Mouse (Mus musculus) cerebellum, postnatal 14 days (tissue): Measurements from ENCODE around the gene Kansl1.

Source experiments
- DNase-seq, 2 experiments: peaks; one replicate each; pipeline ENCODE4 v3.0.0; 2021; ENCODE audit warnings: mixed read lengths in 2 of 2

Gene Kansl1

DNA sequence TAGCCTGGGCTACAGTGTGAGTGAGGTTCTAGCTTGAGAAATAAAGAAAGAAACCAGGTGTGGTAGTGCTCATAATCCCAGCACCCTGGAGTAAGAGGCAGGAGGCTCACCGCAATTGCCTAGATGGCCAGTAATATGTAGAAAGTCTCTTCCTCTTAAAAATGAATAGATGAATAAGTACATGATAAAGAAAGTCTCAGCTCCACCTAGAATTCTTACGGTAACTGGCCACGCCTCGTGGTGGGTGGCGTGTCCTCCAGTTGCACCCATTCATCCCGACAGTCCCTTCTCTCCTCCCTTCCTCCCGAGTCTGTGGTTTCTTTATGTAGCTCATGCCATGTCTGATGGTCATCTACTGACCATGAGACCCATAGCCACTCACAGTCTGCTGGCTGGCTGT is 162.9 kb downstream of the Kansl1 start:
- no peak for DNase-seq

DNA sequence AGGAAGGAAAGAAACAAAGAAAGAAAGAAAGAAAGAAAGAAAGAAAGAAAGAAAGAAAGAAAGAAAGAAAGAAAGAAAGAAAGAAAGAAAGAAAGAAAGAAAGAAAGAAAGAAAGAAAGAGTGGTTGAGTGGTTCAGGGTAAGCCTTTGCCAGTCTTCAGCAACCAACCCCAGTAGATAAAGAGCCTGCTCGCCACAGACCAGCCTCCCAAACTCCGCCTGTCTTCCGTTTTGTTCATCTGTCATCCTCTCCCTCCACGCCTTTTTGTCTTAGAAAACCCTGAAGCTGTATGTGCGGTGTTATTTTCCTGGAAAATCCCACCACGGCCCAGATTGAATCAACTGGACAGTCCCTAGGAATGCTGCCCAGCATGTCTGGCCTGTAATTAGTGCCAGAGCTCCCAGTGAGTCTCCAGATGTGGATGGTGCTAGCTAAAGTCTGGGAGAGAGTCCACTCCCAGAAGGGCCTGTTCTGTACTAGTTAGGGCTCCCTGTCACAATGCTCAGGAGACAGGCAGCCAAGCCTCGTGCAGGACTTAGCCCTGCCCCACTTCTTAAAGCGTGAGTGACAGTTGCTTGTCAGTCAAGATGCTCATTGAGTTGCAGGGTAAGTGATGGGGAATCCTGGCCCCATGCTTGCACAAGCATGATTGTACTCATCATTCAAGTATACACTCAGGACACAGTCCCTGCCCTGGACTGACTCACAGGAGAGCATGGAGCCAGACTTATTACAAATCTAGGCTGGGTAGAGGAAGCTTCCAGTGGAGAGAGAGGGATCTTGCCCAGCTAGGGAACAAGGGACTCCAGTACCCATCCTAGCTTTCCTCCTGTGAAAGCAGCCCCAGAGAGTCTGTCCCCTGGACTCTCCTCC is 165.3 kb downstream of the Kansl1 start:
- DNase-seq = no peak

DNA sequence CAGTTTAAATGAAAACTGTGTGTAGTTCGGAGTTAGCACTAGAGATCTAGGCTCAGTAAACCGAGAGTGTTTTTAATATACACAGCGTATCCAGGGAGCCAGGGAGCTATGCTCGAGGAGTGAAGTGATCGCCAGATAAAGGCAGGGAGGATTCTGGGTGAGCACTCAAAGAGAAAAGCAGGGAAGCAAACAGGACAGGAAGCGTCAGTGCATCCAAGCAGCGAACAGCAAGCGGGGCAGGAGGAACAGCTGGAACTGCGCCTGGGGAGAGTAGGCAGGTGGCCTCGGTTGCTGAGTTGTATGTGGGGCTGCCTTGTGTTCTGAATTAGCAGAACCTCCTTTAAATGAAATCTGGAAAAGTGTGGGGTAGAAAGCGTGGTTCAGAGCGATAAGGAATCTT is 166.0 kb downstream of the Kansl1 start:
- no peak for DNase-seq

DNA sequence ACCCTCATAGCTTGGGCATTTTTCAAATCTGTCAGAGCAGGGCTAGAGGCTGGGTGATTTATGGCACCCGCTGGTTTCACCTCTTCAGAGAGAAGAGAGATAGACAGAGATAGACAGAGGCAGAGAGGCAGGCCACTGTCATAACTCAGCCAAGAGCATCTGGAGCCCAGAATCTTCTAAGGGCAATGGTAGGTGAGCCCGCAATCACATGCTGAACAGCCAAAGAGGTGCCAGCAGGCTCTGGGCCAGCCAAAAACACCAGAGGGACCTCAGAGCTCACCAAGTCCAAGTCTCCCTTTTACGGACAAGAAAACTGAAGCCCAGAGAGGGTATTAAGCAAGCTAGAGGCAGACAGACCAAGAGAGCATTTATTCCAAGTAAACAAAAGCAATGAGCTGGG is 171.0 kb downstream of the Kansl1 start:
- peak in 1 of 2 experiments; percentile 44 for DNase-seq

DNA sequence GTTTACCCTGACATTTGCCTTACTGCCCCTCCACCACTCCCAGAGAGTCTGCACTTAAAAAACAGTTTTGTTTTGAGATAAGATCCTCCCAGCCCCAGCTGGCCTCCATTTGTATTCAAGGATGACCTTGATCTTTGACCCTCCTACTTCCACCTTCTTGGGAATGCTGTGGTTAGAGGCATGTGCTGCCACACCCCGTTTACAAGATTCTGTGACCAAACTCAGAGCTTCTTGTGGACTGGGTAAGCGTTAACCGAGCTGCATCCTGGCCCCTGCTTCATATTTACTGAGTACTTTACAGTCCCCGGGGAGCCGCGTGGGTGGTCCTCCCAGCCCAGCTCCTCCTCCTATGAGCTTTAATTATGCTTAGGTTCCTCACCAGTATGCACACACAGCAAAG is 173.0 kb downstream of the Kansl1 start:
- no peak for DNase-seq

DNA sequence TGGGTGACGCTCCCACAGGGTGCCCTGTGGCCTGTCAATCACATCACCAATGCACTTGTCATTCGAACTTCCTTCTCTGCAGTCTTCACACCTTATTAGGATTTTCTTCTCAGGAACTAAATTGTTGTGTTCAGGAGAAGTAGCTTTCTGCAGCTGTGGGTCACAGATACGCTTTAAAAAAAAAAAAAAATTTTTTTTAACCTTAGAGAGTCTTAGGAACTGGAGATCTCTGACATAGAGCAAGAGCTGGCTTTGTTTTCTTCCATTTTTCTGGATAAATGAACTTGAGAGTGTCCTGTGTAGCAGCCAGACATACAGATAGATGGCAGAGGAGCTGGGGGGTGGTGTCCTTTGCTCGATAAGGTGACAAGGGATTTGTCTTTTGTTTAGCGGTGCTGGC is 173.5 kb downstream of the Kansl1 start:
- no peak for DNase-seq

DNA sequence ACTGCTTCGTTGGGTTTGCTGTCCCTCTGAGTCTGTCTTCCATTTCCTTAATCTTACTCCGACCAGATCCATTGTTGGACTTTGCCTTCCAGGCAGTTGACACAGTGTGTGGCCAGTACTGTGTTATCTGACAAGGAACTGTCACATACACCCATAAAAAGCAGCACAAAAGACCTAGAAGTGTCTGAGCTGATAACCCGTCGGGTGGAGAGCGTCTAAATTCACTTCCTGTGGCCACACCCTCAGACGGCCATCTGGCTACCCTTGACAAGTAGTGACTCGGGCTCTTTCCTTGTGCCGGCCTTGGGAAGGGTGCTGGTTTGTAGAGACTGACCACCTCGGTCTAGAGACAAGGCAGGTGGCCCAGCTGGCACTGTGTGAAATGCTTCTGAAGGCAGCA is 175.4 kb downstream of the Kansl1 start:
- no peak for DNase-seq

DNA sequence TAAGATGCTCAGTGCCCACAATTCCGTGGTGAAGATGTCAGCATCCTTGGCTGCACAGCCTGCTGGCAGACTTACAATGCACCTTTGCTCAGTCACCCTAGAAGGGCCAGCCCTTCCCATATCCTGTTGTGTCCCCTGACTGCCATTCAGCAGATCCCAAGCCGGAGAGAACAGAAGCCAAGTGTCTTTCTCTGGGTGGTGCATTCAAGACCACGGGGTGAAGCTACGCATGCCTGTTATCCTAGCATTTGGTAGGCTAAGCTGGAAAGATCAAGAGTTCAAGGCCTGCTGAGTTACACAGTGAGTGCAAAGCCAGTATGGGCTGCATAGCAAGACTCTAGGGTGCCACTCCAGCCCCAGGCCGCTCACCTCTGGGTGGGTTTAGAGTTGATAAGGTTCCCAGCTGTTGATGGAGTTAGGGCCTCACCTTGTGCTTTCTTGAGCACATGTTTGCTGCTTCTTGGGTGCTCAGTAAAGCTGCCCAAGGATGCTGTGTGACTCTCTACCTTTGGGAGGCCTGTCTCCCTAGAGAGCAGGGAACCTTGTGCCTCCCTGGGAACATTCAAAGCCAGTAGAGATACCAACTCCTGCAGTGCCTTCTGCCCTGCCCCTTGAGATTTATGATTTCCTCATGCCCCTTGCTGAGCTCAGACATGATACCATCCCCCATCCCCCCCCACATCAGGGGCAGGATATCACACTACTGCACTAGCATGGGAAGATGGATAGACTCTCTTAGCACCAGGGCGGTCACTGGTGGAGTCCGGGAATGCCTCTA is 176.0 kb downstream of the Kansl1 start:
- DNase-seq = no peak

DNA sequence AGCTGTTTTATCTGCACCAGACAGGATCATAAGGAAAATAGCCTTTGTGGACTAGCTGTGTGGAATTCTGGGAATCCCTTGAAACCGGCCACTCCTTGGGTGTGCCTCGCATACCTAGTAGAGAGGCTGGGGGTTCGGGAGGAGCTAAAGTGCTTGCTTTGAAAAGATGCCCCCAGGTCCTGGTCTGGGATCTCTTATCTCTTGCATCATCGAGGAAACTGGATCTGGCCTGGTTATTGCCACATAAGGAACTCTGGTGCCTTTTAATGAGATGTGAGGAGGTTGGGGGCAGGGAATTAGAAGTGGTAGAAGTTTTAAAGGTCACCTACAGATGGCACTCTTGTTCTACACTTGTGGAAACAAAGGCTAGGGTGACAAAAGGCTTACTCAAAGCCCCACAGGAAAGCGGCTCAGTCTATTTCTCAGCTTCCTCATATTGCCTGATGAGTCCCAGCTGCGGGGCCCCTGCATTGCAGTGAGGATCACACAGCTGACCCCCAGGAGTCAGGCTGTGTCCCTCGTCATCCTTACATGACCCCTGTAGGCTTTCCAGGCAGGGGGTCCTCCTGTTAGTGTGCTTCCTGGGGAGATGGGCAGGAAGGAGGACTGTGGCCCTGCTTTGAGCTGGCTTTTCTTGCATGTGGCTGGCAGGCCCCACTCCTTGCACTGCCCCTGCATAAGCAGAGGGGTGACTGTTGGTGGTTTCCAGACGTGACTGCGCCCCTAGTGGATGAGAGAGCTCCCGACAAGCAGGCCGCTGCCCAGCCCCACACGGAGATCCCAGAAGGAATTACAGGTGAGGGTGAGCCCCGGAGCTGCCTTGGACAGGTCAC is 179.2 kb downstream of the Kansl1 start:
- DNase-seq = peak; percentile 85 to 90

DNA sequence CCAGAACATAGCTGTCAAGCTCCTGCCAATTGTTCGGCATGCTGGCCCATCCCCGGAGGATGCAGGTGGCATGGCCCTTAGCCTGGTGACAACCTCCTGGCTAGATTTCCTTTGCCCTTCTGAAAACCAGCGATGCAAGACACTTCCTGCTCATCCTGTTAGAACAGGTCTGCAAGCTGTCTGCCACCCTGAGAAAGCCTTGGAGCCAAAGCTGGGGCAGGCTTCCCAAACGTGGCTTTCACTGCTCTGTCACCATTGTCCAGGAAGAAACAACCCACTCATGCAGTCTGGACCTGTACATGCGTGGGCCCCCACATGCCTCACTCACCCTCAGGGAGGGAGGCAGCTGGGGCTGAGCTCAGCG is 179.8 kb downstream of the Kansl1 start:
- DNase-seq = peak; percentile 88 to 92

DNA sequence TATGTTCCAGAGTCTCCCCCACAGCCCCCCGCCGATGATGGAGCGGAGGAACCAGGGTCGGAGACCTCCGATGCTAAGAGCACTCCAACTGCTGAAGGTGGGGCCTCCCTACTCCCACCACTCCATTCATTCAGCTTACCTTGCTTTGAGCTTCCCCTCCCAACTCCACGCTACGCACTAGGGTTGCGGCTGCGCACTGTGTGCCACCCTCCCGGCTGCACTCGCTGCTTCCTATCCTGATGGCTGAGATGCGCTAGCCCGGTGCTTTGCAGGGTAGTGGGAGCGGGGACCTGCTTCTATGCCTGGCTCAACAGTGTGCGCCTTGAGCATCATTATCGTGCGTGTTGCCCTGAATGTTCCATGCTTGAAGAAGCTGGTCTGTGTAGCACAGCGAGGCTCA is 181.5 kb downstream of the Kansl1 start:
- no peak for DNase-seq
